Mouse (Mus musculus) monocyte, adult 2 months (primary cell): ENCODE data around the gene Defb19.

Experiments
- DNase-seq, 2 experiments: peaks; one replicate each; pipeline ENCODE4 v3.0.0; 2022; ENCODE audit warnings: low spot score in 2 of 2, low read depth in 1 of 2

The Defb19 gene

DNA sequence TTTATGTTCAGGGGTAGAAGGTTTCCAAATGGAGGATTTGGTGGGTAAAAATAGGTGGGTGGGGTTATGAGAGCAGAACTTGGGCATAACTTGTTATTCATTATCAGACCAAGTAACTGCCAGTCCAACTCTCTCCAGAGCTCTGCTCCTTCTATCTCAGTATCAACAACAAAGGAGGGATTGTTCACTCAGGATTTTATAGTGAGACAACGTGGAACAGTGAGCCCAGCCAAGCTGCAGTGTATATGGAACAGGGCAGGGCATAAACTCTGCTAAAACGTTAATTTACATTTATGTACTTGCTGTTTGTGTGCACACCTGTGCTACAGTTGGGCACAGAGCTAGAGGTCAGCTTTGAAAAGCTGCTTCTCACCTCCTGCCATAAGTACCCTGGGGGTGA lies 8.3 kb upstream of the Defb19 start:
- no peak for DNase-seq

DNA sequence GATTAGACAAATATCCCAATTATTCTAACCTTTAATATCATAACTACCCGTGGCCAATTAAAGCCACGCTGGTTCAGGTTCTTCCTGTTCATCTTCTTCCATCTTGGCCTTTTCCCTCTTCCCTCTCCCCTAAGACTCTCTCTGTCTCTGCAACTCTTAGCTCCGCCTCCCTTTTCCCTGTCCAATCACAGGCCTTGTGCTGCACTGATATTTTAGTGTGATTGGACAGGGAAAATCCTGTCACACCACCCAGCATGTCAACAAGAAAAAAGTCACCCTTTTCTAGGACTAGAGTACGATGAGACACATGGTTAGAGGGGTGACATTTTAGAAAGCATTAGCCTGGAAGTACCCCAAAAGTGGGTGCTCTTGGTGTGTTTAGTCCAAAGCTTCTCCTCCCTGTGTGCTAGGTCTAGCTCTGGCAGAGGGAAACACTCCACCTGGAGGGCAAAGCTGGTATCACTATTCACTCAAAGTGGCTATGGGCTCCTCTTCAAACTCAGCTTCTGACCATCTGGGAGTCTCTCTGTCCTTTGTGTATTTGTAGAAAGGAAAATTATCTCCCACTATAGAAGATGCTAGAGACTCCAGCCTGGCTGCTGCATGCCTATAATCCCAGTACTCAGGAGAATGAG lies 6.9 kb upstream of the Defb19 start:
- no peak for DNase-seq

DNA sequence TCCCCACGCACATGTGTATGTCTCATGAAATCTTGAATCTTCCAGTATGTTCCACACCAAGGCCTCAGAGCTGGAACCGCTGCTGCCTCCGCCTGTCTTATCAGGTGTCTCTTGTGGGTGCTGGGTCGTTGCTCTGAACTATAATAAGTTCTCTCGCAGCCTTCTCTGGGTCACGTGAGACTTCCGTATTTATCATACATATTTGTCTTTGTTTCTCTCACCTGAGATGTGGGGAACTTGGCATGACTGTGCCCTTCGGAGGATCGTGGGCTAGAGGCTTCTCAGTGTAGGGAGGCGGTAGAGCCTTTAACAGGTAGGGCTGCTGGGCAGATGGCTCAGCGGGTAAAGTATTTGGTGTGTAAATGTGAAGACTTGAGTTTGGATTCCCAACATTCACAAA lies 500 bp upstream of the Defb19 start:
- no peak for DNase-seq

DNA sequence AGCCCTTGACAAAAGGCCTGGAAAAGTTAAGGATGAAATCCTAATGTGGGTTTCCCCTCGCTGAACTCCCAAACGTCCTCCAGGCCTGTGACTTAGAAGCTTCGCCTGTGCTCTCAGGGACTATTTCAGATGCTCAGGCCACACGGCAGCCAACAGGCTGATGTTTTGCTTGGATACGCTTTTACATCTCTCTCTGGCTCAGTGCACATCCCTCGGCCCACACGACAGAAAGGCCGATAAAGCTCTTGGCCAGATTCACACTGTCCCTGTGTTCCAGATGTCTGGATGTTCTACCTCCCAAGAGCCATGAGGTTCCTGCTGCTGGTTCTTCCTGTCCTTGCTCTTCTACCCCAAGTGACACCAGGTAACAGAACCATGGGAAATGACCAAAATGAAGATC lies 6.6 kb downstream of the Defb19 start:
- no peak for DNase-seq

DNA sequence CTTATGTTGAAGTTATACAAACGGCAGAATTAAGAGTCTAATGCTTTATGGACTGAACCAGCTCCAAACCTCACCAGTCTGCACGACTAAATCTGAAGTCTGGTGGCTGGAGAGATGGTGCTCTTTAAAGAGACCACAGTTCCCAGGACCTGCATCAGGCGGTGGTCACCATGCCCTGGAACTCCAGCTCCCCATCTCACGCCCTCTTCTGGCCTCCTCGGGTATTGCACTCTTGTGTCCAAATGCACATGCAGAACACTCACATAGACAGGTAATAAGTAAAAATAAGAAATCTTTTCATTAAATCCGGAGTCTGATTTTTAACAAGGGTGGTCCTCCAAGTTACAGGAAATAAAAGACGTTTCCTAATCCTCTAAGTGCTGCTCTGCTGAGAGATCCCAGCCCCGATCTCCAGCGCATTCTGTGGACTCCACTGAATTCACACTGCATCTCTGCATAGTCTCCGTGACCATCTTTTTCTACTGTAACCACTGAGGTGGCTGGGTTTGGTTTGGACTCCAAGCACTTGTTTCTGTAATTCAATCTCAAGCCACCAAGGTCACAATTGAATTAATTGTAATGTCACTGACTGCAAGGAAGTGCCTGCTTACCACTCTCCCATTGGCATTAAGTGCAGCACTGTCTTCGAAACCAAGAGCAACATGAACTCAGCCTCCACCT lies 7.9 kb downstream of the Defb19 start, which contains the start of gene Defb21:
Gene Defb21 (plus strand): TSS at position 631 of the 681 bp plus-strand sequence.
- no peak for DNase-seq

DNA sequence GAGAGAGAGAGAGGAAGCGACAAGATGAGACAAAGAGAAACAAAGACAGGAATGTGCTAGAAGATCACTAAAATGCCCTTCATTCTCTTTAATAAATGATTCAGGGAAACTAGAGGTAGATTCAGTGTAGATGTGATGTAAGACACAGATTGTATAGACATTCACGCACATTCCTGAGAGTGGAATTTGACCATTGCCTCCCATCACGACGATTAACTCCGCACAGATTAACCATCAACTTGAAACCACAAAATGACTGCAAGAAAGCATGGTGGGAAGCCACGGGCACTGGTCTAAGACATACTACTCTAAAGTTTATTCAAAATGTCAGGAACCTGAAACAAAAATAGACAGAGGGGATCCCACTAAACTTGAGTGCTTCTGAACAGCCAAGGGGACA lies 9.8 kb downstream of the Defb19 start:
- no peak for DNase-seq

DNA sequence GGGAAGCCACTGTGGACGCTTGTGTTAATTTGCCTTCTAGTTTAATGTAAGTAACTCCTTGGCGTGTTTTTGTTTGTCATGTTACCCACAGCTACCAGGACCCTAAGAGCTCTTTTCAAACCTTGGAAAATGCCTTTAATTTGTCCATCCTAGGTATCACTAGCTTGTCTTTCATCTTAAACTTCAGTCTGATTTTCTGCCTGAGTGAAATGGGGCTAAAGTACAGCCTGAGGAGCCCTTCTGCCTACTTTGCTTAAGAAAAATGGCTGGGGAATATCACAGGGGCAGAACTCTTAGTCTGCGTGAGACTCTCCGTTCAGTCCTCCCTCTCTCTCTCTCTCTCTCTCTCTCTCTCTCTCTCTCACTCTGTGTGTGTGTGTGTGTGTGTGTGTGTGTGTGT lies 10.2 kb downstream of the Defb19 start:
- no peak for DNase-seq

DNA sequence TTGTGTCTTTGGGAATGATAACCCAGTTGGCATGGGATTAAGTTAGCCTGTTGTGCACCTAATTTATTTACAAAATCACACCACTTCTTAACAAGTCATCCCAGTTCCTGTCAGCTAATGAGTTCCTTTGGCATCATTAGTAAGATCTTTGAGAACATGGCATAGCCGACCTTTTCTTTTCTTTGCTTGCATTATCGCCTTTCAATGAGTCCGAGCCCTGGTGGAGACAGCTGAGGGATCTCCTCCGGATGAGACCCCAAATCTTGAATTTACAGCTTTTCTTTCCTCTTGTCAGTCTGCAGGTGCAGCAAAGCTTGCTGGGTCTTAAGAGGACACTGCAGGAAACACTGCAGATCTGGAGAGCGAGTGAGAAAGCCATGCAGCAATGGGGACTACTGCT lies 11.1 kb downstream of the Defb19 start, which contains the start of gene Gm17416:
Gene Gm17416 (plus strand): TSS at position 301 of the 400 bp plus-strand sequence.
- no peak for DNase-seq

DNA sequence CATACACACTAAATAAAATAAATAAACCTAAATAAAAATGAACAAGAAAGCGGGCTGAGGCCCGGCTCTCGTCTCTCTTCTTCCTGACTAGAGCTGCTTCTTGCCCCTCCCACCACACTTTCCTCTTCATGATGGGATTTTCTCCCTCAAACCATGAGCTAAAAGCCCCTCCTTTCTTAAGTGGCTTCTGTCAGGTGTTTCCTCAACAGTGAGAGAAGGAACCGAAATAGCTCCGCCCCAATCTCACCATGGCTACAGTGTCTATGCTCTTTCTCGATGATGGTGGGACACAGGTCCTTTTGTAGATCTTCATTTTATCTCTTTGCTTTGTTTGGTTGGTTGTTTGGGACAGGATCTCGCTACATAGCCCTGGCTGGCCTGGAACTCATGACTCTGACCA lies 23.5 kb downstream of the Defb19 start:
- no peak for DNase-seq

DNA sequence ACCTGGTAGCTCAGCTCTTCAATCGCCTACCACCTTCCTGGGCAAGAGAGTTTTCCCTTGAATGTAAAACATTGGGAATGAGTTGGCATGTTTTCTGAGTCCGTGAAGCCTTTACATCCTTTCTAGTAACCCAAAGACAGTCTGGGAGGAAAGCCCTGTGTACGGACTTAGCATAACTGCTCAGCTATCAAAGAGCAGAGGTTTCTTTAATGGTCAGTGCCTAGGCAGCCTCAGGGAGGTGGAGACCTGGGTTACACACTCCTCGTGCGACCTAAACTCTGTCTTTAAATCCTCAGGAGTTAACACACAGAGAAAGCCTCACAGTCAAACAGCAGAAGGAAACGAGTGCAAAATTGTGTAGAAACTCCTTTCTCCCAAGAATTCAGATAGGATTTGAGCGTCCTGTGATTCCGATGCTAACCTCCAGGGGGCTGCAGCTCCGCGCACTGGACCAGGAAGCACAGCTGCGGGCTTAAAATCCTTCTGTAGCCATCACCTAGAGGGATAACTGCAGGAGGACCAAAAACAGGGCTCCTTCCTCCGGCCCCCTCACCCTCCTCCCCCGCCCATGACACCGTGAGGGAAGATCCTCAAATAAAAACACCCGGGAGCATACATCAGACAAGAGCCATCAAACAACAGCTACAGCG lies 26.2 kb downstream of the Defb19 start:
- DNase-seq: no peak

DNA sequence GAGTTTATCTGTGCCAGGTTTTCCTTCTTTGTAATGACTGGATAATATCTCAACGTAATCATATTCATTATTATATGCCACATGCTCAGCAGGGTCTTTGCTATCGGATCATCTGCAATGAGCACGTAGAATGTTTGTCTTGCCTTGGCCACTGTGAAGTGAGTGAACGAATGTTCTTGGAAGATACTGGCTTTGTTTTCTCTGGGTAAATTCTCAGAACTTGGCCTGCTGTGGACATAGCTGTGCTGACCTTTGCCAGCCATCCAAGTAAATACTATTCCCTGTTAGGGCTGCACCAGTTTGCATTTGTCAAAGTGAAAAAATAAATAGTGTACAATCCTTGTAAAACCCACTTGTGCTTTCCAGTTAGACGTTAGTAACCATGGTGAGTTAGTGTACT lies 32.0 kb downstream of the Defb19 start:
- no peak for DNase-seq

DNA sequence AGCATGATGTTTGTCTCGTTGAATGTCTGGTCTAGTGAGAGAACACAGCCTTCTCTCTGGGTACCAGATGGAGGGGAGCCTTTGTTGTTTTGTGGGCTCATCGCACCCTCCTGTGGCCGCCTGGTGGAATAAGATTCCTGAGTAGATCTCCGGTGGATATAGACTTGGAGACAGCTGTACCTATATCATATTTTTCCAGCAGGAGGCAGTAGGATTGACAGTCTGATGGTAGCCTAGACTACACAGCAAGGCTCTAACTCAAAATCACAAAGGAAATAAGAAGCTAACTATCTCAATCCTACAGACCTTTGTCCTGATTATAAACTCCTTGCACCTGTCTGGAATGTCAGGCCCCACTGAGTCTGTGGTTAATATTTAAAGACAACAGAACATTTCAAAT lies 35.4 kb downstream of the Defb19 start:
- DNase-seq: no peak

DNA sequence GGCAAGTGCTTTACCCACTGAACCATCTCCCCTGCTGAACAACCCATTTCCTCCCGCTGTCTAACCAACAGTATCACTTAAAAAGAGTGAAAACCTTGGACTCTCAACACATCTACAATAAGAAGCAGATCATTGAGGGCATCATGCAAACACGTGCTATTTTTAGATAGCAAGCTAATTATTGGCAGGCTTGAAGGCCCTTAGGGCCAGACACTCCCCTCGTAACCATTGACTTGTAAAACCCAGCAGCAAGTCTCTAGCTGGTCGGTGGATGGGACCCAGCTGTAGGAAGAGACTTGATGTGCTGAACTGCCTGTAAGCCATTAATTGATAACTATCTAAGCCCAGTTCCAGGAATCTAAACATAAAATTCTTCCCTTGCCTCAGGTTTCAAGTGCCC lies 36.6 kb downstream of the Defb19 start:
- DNase-seq: no peak

DNA sequence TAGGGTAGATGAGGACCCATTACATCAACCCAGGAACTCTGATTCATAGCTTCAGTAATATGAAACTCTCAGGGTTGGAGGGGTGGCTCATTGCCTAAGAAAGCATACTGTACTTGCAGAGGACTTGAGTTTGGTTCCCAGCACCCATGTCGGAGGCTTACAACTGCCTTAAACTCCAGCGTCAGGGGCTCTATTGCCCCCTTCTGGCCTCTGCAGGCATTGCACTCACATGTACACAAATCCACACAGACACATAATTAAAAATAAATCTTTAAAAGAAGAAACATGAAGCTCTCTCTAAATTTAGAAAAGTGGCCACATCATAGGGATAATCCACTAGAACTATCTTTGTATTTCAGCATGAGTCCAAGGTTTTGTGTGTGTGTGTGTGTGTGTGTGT lies 37.2 kb downstream of the Defb19 start:
- DNase-seq: no peak

DNA sequence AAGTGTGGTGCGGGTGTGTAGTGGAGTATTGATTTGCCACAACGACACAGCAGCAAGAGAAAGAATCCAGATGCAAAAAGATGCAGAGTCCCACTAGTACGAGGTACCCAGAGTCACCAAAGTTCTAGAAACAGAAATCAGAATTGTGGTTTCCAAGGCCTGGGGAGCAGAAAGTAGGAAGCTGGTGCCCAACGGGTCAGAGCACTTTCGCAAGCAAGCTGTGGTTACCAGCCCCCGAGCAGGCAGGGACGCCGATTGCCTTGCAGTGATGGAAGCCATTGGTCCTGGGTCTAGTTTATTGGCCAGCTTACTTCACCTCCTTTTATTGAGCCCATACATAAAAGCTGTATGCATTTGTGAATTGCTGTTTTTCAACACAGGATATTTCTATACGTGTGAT lies 38.1 kb downstream of the Defb19 start:
- DNase-seq: peak; percentile 3 to 16

DNA sequence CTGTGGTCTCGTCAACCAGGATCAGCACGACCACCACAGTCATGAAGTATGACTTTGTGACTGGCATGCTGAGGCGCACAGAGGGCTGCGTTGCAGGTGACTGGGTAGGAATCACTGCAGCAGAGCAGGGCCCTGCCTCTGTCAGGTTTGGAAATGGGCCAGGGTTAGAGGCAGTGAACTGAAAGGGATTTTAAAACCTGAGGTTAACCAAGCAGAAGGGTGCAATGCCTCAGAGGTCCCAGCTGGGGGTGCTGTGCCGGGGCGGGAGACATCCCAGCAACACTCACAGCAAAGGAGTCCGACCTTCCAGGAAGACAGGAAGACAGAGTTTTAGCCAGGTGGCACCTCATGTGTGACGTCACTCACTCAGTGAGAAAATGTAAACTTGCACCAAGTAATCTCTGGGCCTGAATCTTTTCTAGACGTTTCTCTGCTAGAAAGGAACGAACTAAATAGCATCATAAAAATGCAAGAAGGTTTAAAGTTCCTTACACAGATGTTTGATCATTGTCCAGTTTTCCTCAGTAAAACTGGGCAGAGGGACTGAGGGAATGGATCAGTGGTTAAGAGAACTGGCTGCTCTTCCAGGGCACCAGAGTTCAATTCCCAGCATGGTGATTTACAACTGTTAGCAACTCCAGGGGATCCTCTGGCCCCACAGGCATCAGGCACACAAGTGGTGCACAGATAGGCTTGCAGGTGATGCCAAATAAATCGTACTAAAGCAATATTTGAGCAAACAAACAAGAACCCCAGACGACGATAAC lies 40.0 kb downstream of the Defb19 start, which contains the start of gene Defb29:
Gene Defb29 (minus strand): TSS at position 155 of the 767 bp plus-strand sequence.
- DNase-seq: no peak
